Mouse (Mus musculus) heart, embryonic 10.5 days (tissue): Measurements from ENCODE around the gene Eps8l3. TPM values are rescaled to one million over a fixed set of nuclear protein-coding genes. Genes with fewer than 3 reads are reported as not detected.
A peak's percentile ranks its signal among the peaks of the same experiment; 100 is the strongest.

Source experiments
- DNase-seq: peaks from one replicate; pipeline ENCODE4 v3.0.0-alpha.2; 2017; ENCODE audit warnings: low spot score
- H3K27ac ChIP-seq: fragments of 300-500 bp; sonication (generic); 2 replicates; pipeline ENCODE4 v1.5.1; 2016; ENCODE audit warnings: mild to moderate bottlenecking
- H3K27me3 ChIP-seq: fragments of 300-500 bp; sonication (generic); 2 replicates; pipeline ENCODE4 v1.6.1; 2016; ENCODE audit warnings: mild to moderate bottlenecking; ENCODE audit not compliant: poor library complexity, insufficient read depth, severe bottlenecking
- H3K36me3 ChIP-seq: fragments of 300-500 bp; sonication (generic); 2 replicates; pipeline ENCODE4 v1.6.1; 2016; ENCODE audit warnings: mild to moderate bottlenecking, moderate library complexity
- H3K4me1 ChIP-seq: fragments of 300-500 bp; sonication (generic); 2 replicates; pipeline ENCODE4 v1.6.1; 2016; ENCODE audit warnings: mild to moderate bottlenecking
- H3K4me3 ChIP-seq: fragments of 300-500 bp; sonication (generic); 2 replicates; pipeline ENCODE4 v1.5.1; 2016; ENCODE audit warnings: mild to moderate bottlenecking, moderate library complexity
- H3K9me3 ChIP-seq: fragments of 300-500 bp; sonication (generic); 2 replicates; pipeline ENCODE4 v1.6.1; 2016; ENCODE audit warnings: mild to moderate bottlenecking, moderate library complexity
- WGBS: fragments of 180-500 bp; shearing (Covaris S2); methylation state at CpG from one replicate; pipeline ENCODE4 v1.1.7; 2016; 5-methylcytosine and 5-hydroxymethylcytosine counted together
- polyA plus RNA-seq: library from polyadenylated mRNA; unstranded; fragments of >200 nt; fragmentation: Nextera tagmentation; extraction: Ambion mirVana; gene quantifications from 2 replicates; pipeline ENCODE4 v1.2.1, GENCODE M21; 2016

The Eps8l3 gene
- polyA plus RNA-seq, 1 experiment from 2014 or later, result not detected

DNA sequence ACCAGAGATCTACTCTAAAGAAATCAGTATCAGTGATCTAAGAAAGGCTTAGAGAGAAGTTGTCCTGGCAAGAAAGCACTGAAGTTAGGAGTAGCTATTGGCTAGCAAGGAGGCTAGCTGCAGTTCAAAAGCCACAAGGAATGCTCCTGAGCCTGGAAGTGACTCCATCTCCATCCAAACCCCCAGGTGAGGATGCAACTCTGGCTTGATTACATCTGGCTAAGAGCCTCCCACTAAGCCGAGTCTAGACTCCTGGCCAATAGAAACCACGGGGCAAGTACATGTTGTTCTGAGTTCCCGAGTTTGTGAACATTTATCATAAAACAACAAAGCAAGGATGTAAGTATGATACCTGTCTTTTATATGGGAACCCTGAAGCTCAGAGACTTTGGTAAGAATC, 33.6 kb upstream of the Eps8l3 start:
- 0 out of 2 replicates have a peak, but pooled peaks cover 4% of the 10 kb centered on the region for H3K27me3 ChIP-seq
- H3K4me3 ChIP-seq, result no peak overlapping the region
- DNase-seq, result no peak
- peaks cover 18% of the 10 kb centered on the region for H3K4me1 ChIP-seq
- no peaks in the 10 kb centered on the region for H3K9me3 ChIP-seq
- WGBS, result 76% methylated on average over 3 of the region's 3 CpGs
- H3K36me3 ChIP-seq, result no peaks in the 10 kb centered on the region
- H3K27ac ChIP-seq, result no peak overlapping the region

DNA sequence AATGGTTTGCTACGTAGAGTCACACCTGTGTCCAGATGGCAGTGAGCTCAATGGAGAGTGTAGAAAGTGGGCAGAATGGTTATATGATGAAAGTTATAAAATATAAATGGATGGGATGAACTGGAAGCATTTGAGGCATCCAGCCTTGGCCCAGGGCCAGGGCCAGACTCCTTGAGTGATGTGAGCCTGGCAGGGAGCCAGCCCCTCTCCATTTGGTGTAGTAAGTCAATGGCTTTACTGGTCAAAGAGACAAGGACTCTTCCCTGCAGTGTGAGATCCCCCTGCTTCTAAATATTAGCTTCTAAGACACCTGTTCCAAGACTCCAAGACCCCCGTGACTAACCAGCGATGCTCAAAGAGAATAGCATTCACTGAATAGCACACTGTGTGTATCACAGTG, 33.0 kb upstream of the Eps8l3 start:
- 83% methylated on average over 3 of the region's 3 CpGs for whole genome bisulfite sequencing
- DNase-seq, result no peak

GRCm38 (mm10) chr3:107844499-107844898, 32.5 kb upstream of the Eps8l3 start:
- Histone ChIP-seq H3K4me1 (peaks cover 29% of the 10 kb centered on the region), H3K27ac (no peak overlapping the region), H3K27me3 (0 out of 2 replicates have a peak, but pooled peaks cover 4% of the 10 kb centered on the region), H3K9me3 (no peaks in the 10 kb centered on the region), H3K36me3 (no peaks in the 10 kb centered on the region), H3K4me3 (no peak overlapping the region)
- WGBS, result 77% methylated on average over 2 of the region's 2 CpGs
- no peak for DNase-seq

More for the DNA sequence above, 33.0 kb upstream of the Eps8l3 start:
- Histone ChIP-seq H3K9me3 (no peaks in the 10 kb centered on the region), H3K4me1 (peaks cover 24% of the 10 kb centered on the region), H3K27me3 (0 out of 2 replicates have a peak, but pooled peaks cover 4% of the 10 kb centered on the region), H3K36me3 (no peaks in the 10 kb centered on the region), H3K27ac (no peak overlapping the region), H3K4me3 (no peak overlapping the region)

GRCm38 (mm10) chr3:107846175-107846574, 30.9 kb upstream of the Eps8l3 start:
- DNase-seq, result no peak
- Histone ChIP-seq H3K27ac (no peak overlapping the region), H3K36me3 (no peaks in the 10 kb centered on the region), H3K4me3 (no peak overlapping the region), H3K4me1 (peaks cover 45% of the 10 kb centered on the region), H3K9me3 (no peaks in the 10 kb centered on the region), H3K27me3 (0 out of 2 replicates have a peak, but pooled peaks cover 4% of the 10 kb centered on the region)
- WGBS, result 86% methylated on average over 1 of the region's 1 CpGs

DNA sequence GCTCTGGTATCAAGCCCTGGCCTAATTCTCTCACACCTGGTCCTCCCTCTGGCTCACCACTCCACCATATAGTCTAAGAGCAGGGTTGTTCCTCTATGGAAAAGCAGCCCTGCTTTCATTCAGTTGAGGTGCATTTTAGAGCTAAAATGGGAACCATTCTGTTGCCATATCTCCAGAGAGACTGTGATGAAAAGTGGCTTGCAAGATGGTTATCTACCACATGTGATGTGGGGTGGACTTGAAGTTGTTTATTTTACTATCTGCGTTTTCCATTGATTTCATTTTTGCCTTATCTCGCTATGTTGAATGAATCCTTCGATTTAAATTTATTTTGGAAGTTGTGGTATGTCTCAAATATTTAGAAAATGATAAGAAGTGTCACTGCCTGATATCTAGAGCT, 30.2 kb upstream of the Eps8l3 start:
- H3K4me1 ChIP-seq, result peaks cover 45% of the 10 kb centered on the region
- 45% methylated on average over 3 of the region's 3 CpGs for WGBS
- no peaks in the 10 kb centered on the region for H3K9me3 ChIP-seq
- 0 out of 2 replicates have a peak, but pooled peaks cover 4% of the 10 kb centered on the region for H3K27me3 ChIP-seq
- H3K4me3 ChIP-seq, result no peak overlapping the region
- no peak for DNase-seq
- no peaks in the 10 kb centered on the region for H3K36me3 ChIP-seq
- no peak overlapping the region for H3K27ac ChIP-seq

DNA sequence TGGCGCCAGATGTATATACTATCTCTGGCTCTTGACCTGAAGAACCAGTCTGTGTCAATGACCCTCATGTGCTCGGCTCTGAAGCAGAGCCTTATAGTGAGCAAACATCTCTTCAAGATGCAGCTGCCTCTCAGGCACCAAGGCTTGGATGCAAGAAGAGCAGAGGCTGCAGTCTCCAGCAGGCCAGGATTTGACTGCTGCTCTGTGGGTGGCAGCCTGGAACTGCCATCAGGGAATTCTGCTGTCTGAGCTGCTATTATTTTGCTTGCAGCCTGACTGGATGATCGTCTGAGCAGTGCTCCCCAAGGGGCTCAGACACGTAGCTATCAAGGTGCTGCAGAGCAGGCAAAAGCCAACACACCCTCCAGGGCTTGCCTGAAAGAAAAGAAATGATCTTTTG, 28.9 kb upstream of the Eps8l3 start:
- DNase-seq, result no peak
- Histone ChIP-seq H3K4me3 (no peak overlapping the region), H3K4me1 (peaks cover 53% of the 10 kb centered on the region), H3K27me3 (no peaks in the 10 kb centered on the region), H3K36me3 (no peaks in the 10 kb centered on the region), H3K27ac (no peak overlapping the region), H3K9me3 (no peaks in the 10 kb centered on the region)
- 34% methylated on average over 4 of the region's 4 CpGs for WGBS

DNA sequence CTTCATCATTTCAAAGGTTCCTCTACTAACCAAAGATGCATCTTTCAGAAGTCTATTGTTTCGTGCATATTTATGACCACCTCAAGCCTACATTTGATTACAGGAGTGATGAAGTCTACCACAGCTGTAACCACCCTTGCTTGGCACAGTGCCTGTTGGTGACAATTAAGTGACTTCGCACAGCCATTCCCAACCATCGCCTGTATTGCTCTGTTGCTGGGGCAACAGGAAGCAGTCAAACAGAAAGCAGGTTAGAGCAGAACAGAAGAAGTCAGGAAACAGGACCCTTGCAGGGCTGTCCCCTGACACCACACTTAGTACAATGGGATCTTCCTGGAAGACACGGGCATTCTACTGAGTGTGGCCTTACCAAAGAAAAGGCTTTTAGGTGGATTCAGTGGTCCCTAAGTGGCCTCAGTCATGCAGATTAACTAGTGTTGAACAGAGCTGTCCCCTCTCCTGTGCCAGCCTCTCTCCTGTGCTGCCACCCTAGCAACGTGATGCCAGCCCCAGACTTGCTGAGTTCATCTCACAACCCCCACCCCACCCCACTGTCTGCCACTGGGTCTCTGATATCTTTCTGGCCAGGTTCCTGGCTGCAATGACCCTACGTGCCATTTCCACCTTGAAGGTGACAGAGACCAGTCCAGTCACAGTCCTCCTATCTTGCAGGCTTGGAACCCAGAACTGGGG, 27.9 kb upstream of the Eps8l3 start:
- Histone ChIP-seq H3K9me3 (no peaks in the 10 kb centered on the region), H3K27ac (peak overlapping the region; percentile 29; the same call in 1 of the 2 replicates), H3K27me3 (no peaks in the 10 kb centered on the region), H3K36me3 (no peaks in the 10 kb centered on the region), H3K4me1 (peaks cover 51% of the 10 kb centered on the region), H3K4me3 (no peak overlapping the region)
- 67% methylated on average over 6 of the region's 6 CpGs for WGBS
- DNase-seq, result no peak

- H3K36me3 ChIP-seq, result no peaks in the 10 kb centered on the region
- 60% methylated on average over 2 of the region's 2 CpGs for WGBS
- DNase-seq, result no peak
- H3K9me3 ChIP-seq, result no peaks in the 10 kb centered on the region
- peak overlapping the region; percentile 29; the same call in 1 of the 2 replicates for H3K27ac ChIP-seq
- peaks cover 46% of the 10 kb centered on the region for H3K4me1 ChIP-seq
- no peaks in the 10 kb centered on the region; the same call in 1 of the 2 replicates for H3K27me3 ChIP-seq
- no peak overlapping the region for H3K4me3 ChIP-seq
These were observed 27.4 kb upstream of the Eps8l3 start for GRCm38 (mm10) chr3:107849693-107850031.

GRCm38 (mm10) chr3:107850418-107851031, 26.5 kb upstream of the Eps8l3 start:
- no peak for DNase-seq
- H3K4me1 ChIP-seq, result peaks cover 49% of the 10 kb centered on the region
- H3K36me3 ChIP-seq, result no peaks in the 10 kb centered on the region
- peaks cover 4% of the 10 kb centered on the region; the same call in 1 of the 2 replicates for H3K27me3 ChIP-seq
- peak overlapping the region; percentile 38 for H3K4me3 ChIP-seq
- H3K27ac ChIP-seq, result peak overlapping the region; percentile 80
- H3K9me3 ChIP-seq, result no peaks in the 10 kb centered on the region
- WGBS, result 11% methylated on average over 12 of the region's 12 CpGs

- no peak for DNase-seq
- Histone ChIP-seq H3K4me3 (no peak overlapping the region), H3K36me3 (no peaks in the 10 kb centered on the region), H3K9me3 (no peaks in the 10 kb centered on the region), H3K27ac (peak overlapping the region; percentile 56; the same call in 1 of the 2 replicates), H3K4me1 (peaks cover 49% of the 10 kb centered on the region), H3K27me3 (peaks cover 11% of the 10 kb centered on the region; the same call in 1 of the 2 replicates)
- WGBS, result 45% methylated on average over 7 of the region's 7 CpGs
These were observed 24.2 kb upstream of the Eps8l3 start for GRCm38 (mm10) chr3:107852786-107853185.

DNA sequence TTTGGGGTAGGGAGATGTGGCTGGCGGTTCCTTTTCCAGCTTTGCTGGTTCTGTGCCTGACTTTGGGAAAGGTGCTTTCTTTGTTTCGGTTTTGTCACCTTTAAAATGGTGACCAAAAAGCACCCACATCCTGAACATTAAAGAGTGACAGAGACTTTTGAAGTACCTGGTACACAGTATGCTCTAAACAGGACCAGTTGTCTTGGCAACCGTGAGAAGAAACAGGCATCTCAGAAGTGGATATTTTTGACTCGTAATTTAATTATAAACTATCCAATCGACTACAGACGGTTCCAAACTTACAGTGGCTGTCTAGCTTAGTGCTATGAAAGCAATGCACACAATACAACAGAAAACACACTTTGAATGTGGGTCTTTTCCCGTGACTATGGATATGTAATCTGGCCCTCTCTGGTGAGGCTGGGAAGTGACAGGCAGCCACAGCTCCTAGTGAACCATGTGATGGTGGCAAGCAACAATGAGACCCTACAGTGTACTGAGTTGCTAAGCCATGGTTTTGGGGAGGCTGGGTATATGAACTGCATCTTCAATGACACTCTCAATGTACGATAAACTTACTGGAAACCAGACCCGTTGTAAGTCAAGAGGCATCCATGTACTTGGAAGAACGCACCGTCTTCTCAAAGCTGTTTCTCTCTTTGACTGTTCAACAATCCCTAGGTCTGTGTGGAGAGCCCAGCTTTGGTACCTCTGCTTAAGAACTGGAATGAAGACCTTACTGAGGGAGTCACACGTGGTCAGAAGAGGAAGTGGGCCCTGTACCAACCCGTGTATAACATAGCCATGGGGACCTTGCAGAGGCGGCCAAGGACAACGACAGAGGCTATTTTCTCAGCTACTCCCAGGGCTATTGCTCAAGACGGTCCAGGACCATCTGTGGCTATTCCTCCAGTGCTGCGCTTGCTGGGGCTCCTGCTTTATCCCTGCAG, 23.5 kb upstream of the Eps8l3 start:
- DNase-seq, result no peak
- 85% methylated on average over 17 of the region's 17 CpGs for WGBS
- Histone ChIP-seq H3K27ac (no peak overlapping the region), H3K36me3 (no peaks in the 10 kb centered on the region), H3K9me3 (no peaks in the 10 kb centered on the region), H3K4me1 (peaks cover 50% of the 10 kb centered on the region), H3K27me3 (peaks cover 11% of the 10 kb centered on the region; the same call in 1 of the 2 replicates), H3K4me3 (no peak overlapping the region)

DNA sequence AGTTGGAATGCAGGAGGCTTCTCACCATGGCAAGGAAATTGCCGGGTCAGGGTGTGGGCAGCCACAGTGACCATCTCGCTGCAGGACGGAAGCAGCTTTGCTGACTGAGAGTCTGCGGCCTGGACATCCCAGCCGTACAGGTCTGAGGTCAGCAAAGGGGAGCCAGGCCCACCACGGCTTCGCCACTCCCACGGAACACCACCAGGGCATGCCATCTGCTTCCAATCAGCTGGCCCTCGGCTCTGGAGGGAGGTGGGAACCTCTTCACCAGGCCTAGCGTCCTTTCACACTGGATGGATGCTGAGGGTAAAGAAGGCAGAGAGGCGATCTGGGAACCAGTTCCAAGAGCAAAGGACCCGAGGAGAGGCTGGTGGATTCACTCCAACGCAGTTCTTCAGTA, 21.7 kb upstream of the Eps8l3 start:
- H3K36me3 ChIP-seq, result no peaks in the 10 kb centered on the region
- H3K27me3 ChIP-seq, result peaks cover 11% of the 10 kb centered on the region; the same call in 1 of the 2 replicates
- peaks cover 32% of the 10 kb centered on the region for H3K4me1 ChIP-seq
- no peaks in the 10 kb centered on the region for H3K9me3 ChIP-seq
- no peak overlapping the region for H3K4me3 ChIP-seq
- 0 out of 2 replicates have a peak overlapping the region, but pooled peaks have one; percentile 16 for H3K27ac ChIP-seq
- WGBS, result 68% methylated on average over 13 of the region's 13 CpGs
- no peak for DNase-seq
